Mouse (Mus musculus) MEL (cell line): ENCODE results near the gene Flnb. TPM values are rescaled to one million over a fixed set of nuclear protein-coding genes. Genes with fewer than 3 reads are reported as not detected.

Experiments
- DNase-seq: peaks from one replicate; pipeline ENCODE4 v3.0.0; 2011; ENCODE audit warnings: low read depth, low spot score
- H3K27ac ChIP-seq: 2 replicates; pipeline ENCODE4 v1.5.1; 2012; ENCODE audit warnings: low read depth, mild to moderate bottlenecking, control low read depth, low read length, moderate library complexity; ENCODE audit not compliant: control insufficient read depth
- H3K27me3 ChIP-seq, 2 experiments: fragments of 150-350 bp in 1 of 2; sonication (generic) in 1 of 2; 2 replicates each; pipeline ENCODE4 v1.6.1; 2012; ENCODE audit warnings: low read length in 2 of 2, mild to moderate bottlenecking in 2 of 2, improper control_type of control experiment in 1 of 2, moderate library complexity in 1 of 2; ENCODE audit not compliant: insufficient read depth in 2 of 2, control insufficient read depth in 1 of 2
- H3K36me3 ChIP-seq, 2 experiments: 2 replicates each; pipeline ENCODE4 v1.6.1; 2012 to 2014; ENCODE audit warnings: low read length in 2 of 2, improper control_type of control experiment in 1 of 2, inconsistent platforms in 1 of 2, mild to moderate bottlenecking in 1 of 2; ENCODE audit not compliant: insufficient read depth in 2 of 2, control insufficient read depth in 1 of 2
- H3K4me1 ChIP-seq, 2 experiments: fragments of 150-350 bp in 1 of 2; sonication (generic) in 1 of 2; 2 replicates each; pipeline ENCODE4 v1.6.1; 2012; ENCODE audit warnings: low read length in 2 of 2, improper control_type of control experiment in 1 of 2, mild to moderate bottlenecking in 1 of 2; ENCODE audit not compliant: insufficient read depth in 2 of 2, control insufficient read depth in 1 of 2
- H3K4me3 ChIP-seq, 2 experiments: fragments of 150-350 bp in 1 of 2; sonication (generic) in 1 of 2; 2 replicates each; pipeline ENCODE4 v1.5.1; 2012; ENCODE audit warnings: low read depth in 2 of 2, low read length in 2 of 2, mild to moderate bottlenecking in 2 of 2, moderate library complexity in 2 of 2, control low read depth in 1 of 2, improper control_type of control experiment in 1 of 2; ENCODE audit not compliant: control insufficient read depth in 1 of 2, insufficient read depth in 1 of 2
- H3K79me2 ChIP-seq: 2 replicates; pipeline ENCODE4 v1.6.1; 2012; ENCODE audit warnings: mild to moderate bottlenecking, low read length, moderate library complexity; ENCODE audit not compliant: control insufficient read depth, poor library complexity, insufficient read depth
- H3K9ac ChIP-seq: 2 replicates; pipeline ENCODE4 v1.6.1; 2012; ENCODE audit warnings: low read depth, mild to moderate bottlenecking, control low read depth, low read length, moderate library complexity; ENCODE audit not compliant: control insufficient read depth, poor library complexity, severe bottlenecking
- H3K9me3 ChIP-seq: fragments of 150-350 bp; sonication (generic); replicated peaks from 2 replicates; pipeline ENCODE4 v1.6.1; 2012; ENCODE audit warnings: mild to moderate bottlenecking, low read length, improper control_type of control experiment, moderate library complexity; ENCODE audit not compliant: insufficient read depth
- BHLHE40 ChIP-seq: IDR thresholded peaks from 2 replicates; pipeline ENCODE4 v1.6.1; 2012; ENCODE audit warnings: low read depth, mild to moderate bottlenecking, inconsistent platforms, low read length, improper control_type of control experiment, borderline replicate concordance
- CHD1 ChIP-seq: IDR thresholded peaks from 2 replicates; pipeline ENCODE4 v1.6.1; 2012; ENCODE audit warnings: low read depth, mild to moderate bottlenecking, inconsistent platforms, low read length, improper control_type of control experiment
- CTCF ChIP-seq, 3 experiments: IDR thresholded peaks in 2 of 3; conservative IDR thresholded peaks in 1 of 3; 2 replicates each; pipeline ENCODE4 v1.5.1; 2011 to 2012; ENCODE audit warnings: low read length in 3 of 3, low read depth in 2 of 3, mild to moderate bottlenecking in 2 of 3, improper control_type of control experiment in 1 of 3, inconsistent platforms in 1 of 3, mixed read lengths in 1 of 3, moderate library complexity in 1 of 3; ENCODE audit not compliant: control insufficient read depth in 1 of 3, insufficient read depth in 1 of 3, poor library complexity in 1 of 3, severe bottlenecking in 1 of 3
- E2F4 ChIP-seq: IDR thresholded peaks from 2 replicates; pipeline ENCODE4 v1.6.1; 2011; ENCODE audit warnings: low read depth, low read length, improper control_type of control experiment, borderline replicate concordance
- EP300 ChIP-seq, 2 experiments: IDR thresholded peaks; 2 replicates each; pipeline ENCODE4 v1.6.1; 2011; ENCODE audit warnings: improper control_type of control experiment in 2 of 2, low read length in 2 of 2, low read depth in 1 of 2, mild to moderate bottlenecking in 1 of 2
- GATA1 ChIP-seq: IDR thresholded peaks from 2 replicates; pipeline ENCODE4 v1.6.1; 2011; ENCODE audit warnings: low read depth, low read length, improper control_type of control experiment
- MAZ ChIP-seq: IDR thresholded peaks from 2 replicates; pipeline ENCODE4 v1.6.1; 2012; ENCODE audit warnings: low read depth, mild to moderate bottlenecking, inconsistent platforms, low read length, improper control_type of control experiment
- MYC ChIP-seq: IDR thresholded peaks from 2 replicates; pipeline ENCODE4 v1.6.1; 2011; ENCODE audit warnings: low read depth, mild to moderate bottlenecking, low read length, improper control_type of control experiment, moderate library complexity
- NRF1 ChIP-seq: IDR thresholded peaks from 2 replicates; pipeline ENCODE4 v1.6.1; 2014; ENCODE audit warnings: low read depth, mild to moderate bottlenecking, inconsistent platforms, low read length, improper control_type of control experiment, moderate library complexity; ENCODE audit not compliant: poor library complexity, insufficient read depth, severe bottlenecking
- POLR2AphosphoS2 ChIP-seq: IDR thresholded peaks from 2 replicates; pipeline ENCODE4 v1.6.1; 2011; ENCODE audit warnings: low read length, improper control_type of control experiment
- RAD21 ChIP-seq: IDR thresholded peaks from 2 replicates; pipeline ENCODE4 v1.6.1; 2011; ENCODE audit warnings: mild to moderate bottlenecking, low read depth, low read length, improper control_type of control experiment
- RCOR1 ChIP-seq: IDR thresholded peaks from 2 replicates; pipeline ENCODE4 v1.6.1; 2012; ENCODE audit warnings: low read depth, mild to moderate bottlenecking, inconsistent platforms, low read length, improper control_type of control experiment
- SIN3A ChIP-seq: IDR thresholded peaks from 2 replicates; pipeline ENCODE4 v1.6.1; 2012; ENCODE audit warnings: low read length, improper control_type of control experiment, inconsistent platforms
- SMC3 ChIP-seq: IDR thresholded peaks from 2 replicates; pipeline ENCODE4 v1.6.1; 2011; ENCODE audit warnings: low read depth, low read length, improper control_type of control experiment
- UBTF ChIP-seq: IDR thresholded peaks from 2 replicates; pipeline ENCODE4 v1.6.1; 2012; ENCODE audit warnings: low read depth, mild to moderate bottlenecking, inconsistent platforms, low read length, improper control_type of control experiment, moderate library complexity, borderline replicate concordance; ENCODE audit not compliant: insufficient read depth
- USF1 ChIP-seq: IDR thresholded peaks from 2 replicates; pipeline ENCODE4 v1.6.1; 2014; ENCODE audit warnings: low read depth, mild to moderate bottlenecking, inconsistent platforms, low read length, improper control_type of control experiment, moderate library complexity
- USF2 ChIP-seq, 2 experiments: IDR thresholded peaks; 2 replicates each; pipeline ENCODE4 v1.6.1; 2011 to 2012; ENCODE audit warnings: improper control_type of control experiment in 2 of 2, low read length in 2 of 2, borderline replicate concordance in 1 of 2, inconsistent platforms in 1 of 2, low read depth in 1 of 2, mild to moderate bottlenecking in 1 of 2; ENCODE audit not compliant: insufficient read depth in 1 of 2
- ZMIZ1 ChIP-seq: IDR thresholded peaks from 2 replicates; pipeline ENCODE4 v1.6.1; 2012; ENCODE audit warnings: low read depth, mild to moderate bottlenecking, inconsistent platforms, low read length, improper control_type of control experiment, moderate library complexity
- polyA plus RNA-seq, 2 experiments: library from polyadenylated mRNA; stranded (reverse) in 1 of 2; unstranded in 1 of 2; fragments of >175 nt in 1 of 2; fragments of >200 nt in 1 of 2; gene quantifications; 2 replicates each; pipeline versions ENCODE4 v1.2.1 to v1.2.4; 2012; ENCODE audit warnings: low replicate concordance in 2 of 2, low read depth in 1 of 2; ENCODE audit not compliant: insufficient read length in 2 of 2, insufficient read depth in 1 of 2, missing spikeins in 1 of 2
- total RNA-seq: library from RNA; depleted of rRNA; stranded (reverse); fragments of 300-350 nt; gene quantifications from 2 replicates; pipeline ENCODE4 v1.2.3, GENCODE M21; 2012

The Flnb gene
- total and polyA plus RNA-seq, 3 experiments, result 1.0 to 3.1 TPM; not detected in 1

DNA sequence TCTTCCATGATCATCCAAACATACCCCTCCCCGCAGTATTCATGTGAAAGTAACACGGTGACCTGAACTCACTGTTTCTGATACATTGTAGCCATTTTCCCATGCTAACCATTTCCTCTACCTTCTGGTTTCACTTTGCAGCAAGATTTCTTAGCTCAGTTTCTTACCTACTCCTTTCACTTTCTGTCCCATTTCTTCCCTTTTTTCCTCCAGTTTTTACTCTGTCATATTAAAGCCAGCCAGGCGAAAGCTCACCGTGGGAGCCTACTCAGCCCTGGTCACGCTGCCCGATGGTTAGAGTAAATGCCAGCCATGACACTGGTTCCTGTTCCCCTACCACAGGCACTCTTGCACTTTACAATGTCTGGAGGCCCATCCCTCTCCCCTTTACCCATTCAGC is 169.2 kb downstream of the Flnb start:
- no peak for DNase-seq
- H3K9me3 ChIP-seq, result no peaks in the 10 kb centered on the region
- TF ChIP-seq USF2 (IDR thresholded peaks at IDR 0.05; ENCODE audit: borderline replicate concordance in 1 of 2, insufficient read depth in 1 of 2, low read depth in 1 of 2, low read length in 2 of 2) (no peak), RAD21 (no peak), SMC3 (no peak), ZMIZ1 (no peak), GATA1 (no peak), MYC (no peak), NRF1 (no peak), UBTF (no peak), EP300 (IDR thresholded peaks at IDR 0.05; ENCODE audit: low read depth in 1 of 2, low read length in 2 of 2) (no peak), BHLHE40 (no peak), USF1 (no peak), SIN3A (no peak), MAZ (no peak), E2F4 (no peak), POLR2AphosphoS2 (no peak)
- H3K79me2 ChIP-seq, result no peaks in the 10 kb centered on the region
- H3K4me3 ChIP-seq, result no peak overlapping the region
- no peak overlapping the region for H3K27ac ChIP-seq
- no peak overlapping the region for H3K9ac ChIP-seq
- no peaks in the 10 kb centered on the region for H3K4me1 ChIP-seq
- H3K36me3 ChIP-seq, result no peaks in the 10 kb centered on the region
- no peaks in the 10 kb centered on the region; a peak in 1 of 4 replicates for H3K27me3 ChIP-seq

DNA sequence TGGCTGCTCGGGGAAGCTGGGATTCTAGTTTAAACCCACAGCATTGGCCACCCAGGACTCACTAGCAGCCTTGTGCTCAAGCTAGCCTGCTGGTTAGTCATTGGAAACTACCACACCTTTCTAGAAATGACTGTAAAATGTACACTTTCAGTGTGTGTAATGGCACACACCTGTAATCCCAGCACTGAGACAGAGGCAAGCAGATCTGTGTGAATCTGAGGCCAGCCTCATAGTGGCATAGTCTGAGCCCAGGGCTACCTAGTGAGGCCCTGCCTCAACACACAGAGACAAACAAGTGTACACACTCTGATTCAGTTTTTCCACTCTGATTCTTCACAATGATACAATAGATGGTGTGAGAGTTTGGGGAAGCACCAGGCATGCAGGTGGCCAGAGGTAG is 171.6 kb downstream of the Flnb start:
- no peak overlapping the region for H3K9ac ChIP-seq
- no peaks in the 10 kb centered on the region for H3K79me2 ChIP-seq
- no peaks in the 10 kb centered on the region for H3K36me3 ChIP-seq
- no peaks in the 10 kb centered on the region for H3K9me3 ChIP-seq
- no peak for TF ChIP-seq SIN3A
- no peak for TF ChIP-seq USF1
- no peak for TF ChIP-seq CTCF (IDR thresholded peaks at IDR 0.05 in 2 of 3, conservative IDR thresholded peaks at IDR 0.05 in 1 of 3; ENCODE audit: control insufficient read depth in 1 of 3, insufficient read depth in 1 of 3, low read depth in 2 of 3, low read length in 3 of 3, poor library complexity in 1 of 3, severe bottlenecking in 1 of 3)
- TF ChIP-seq CHD1, result no peak
- TF ChIP-seq RCOR1, result no peak
- H3K27ac ChIP-seq, result no peak overlapping the region
- no peak for DNase-seq
- no peak overlapping the region for H3K4me3 ChIP-seq
- H3K27me3 ChIP-seq, result no peaks in the 10 kb centered on the region
- H3K4me1 ChIP-seq, result no peaks in the 10 kb centered on the region
